Mouse (Mus musculus): Measurements from ENCODE around the gene Pde4b. TPM values are rescaled to one million over a fixed set of nuclear protein-coding genes. Genes with fewer than 3 reads are reported as not detected.

The Pde4b gene
- polyA plus RNA-seq, 1 experiment from 2014 or later = 7.7 TPM

DNA sequence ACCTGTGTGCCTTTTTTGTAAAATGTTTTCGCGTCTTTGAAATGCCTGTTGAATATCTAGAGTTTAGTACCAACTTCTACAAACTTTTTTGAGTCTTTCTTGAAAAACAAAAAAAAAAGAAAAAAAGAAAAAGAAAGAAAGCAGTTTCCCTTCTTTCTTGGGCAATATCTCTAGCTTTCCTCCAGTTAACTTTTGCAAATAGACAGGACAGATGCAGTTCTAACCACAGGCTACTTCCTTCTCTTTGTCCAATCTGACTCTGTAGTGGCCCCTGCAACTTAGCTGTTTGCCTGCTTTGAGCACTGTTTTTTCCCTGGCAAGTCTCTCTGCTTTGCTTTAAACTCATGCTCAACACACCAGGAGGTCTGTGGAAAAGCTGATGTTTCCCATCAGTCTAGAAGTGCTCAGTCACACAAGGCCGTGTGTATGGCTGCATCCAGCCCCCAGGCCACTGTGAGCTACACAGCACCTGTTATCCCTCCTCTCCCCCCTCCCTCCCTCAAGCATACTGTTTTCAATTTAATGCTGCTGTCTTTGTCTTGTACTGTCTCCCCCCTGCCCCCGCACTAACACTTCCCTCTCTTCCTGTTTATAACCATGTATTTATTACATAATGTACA is 518.5 kb downstream of the Pde4b start:
- no peak overlapping the region for H3K4me3 ChIP-seq (ENCODE audit: low read depth, low read length)
- no peak for DNase-seq (ENCODE audit: low spot score)

GRCm38 (mm10) chr4:102606825-102607224 is 519.5 kb downstream of the Pde4b start:
- WGBS = 92% methylated on average over 8 of the region's 8 CpGs
- Histone ChIP-seq H3K27me3 (ENCODE audit: control insufficient read depth, insufficient read depth, low read length) (no peaks in the 10 kb centered on the region), H3K4me1 (replicated peaks; ENCODE audit: control insufficient read depth, insufficient read depth, low read length) (no peaks in the 10 kb centered on the region), H3K9me3 (ENCODE audit: control insufficient read depth, low read length) (no peaks in the 10 kb centered on the region), H3K36me3 (ENCODE audit: control insufficient read depth, insufficient read depth, low read length) (no peaks in the 10 kb centered on the region), H3K27ac (ENCODE audit: low read depth, low read length) (no peak overlapping the region), H3K9ac (ENCODE audit: low read length) (no peak overlapping the region), H3K4me3 (ENCODE audit: low read depth, low read length) (no peak overlapping the region), H3K4me2 (ENCODE audit: low read depth, low read length, severe bottlenecking) (no peak overlapping the region)
- no peak for ATAC-seq (replicated peaks; ENCODE audit: low FRiP score)
- DNase-seq (ENCODE audit: low spot score) = no peak

More for the DNA sequence above, 518.5 kb downstream of the Pde4b start:
- Histone ChIP-seq H3K9me3 (ENCODE audit: control insufficient read depth, low read length) (no peaks in the 10 kb centered on the region), H3K4me2 (ENCODE audit: low read depth, low read length, severe bottlenecking) (no peak overlapping the region), H3K27ac (ENCODE audit: low read depth, low read length) (no peak overlapping the region), H3K36me3 (ENCODE audit: control insufficient read depth, insufficient read depth, low read length) (no peaks in the 10 kb centered on the region), H3K4me1 (replicated peaks; ENCODE audit: control insufficient read depth, insufficient read depth, low read length) (no peaks in the 10 kb centered on the region), H3K27me3 (ENCODE audit: control insufficient read depth, insufficient read depth, low read length) (no peaks in the 10 kb centered on the region), H3K9ac (ENCODE audit: low read length) (no peak overlapping the region)
- WGBS = 79% methylated on average over 4 of the region's 4 CpGs
- no peak for ATAC-seq (replicated peaks; ENCODE audit: low FRiP score)

- no peak overlapping the region for H3K4me3 ChIP-seq (ENCODE audit: low read depth, low read length)
- WGBS = 93% methylated on average over 7 of the region's 7 CpGs
- no peak for ATAC-seq (replicated peaks; ENCODE audit: low FRiP score)
Observed at GRCm38 (mm10) chr4:102607744-102608416, 520.5 kb downstream of the Pde4b start.

GRCm38 (mm10) chr4:102612596-102612995 is 525.3 kb downstream of the Pde4b start:
- no peak for DNase-seq (ENCODE audit: low spot score)
- H3K36me3 ChIP-seq (ENCODE audit: control insufficient read depth, insufficient read depth, low read length) = no peaks in the 10 kb centered on the region
- WGBS = 88% methylated on average over 4 of the region's 4 CpGs
- no peaks in the 10 kb centered on the region for H3K4me1 ChIP-seq (replicated peaks; ENCODE audit: control insufficient read depth, insufficient read depth, low read length)
- no peak overlapping the region for H3K4me3 ChIP-seq (ENCODE audit: low read depth, low read length)
- H3K4me2 ChIP-seq (ENCODE audit: low read depth, low read length, severe bottlenecking) = no peak overlapping the region
- H3K27me3 ChIP-seq (ENCODE audit: control insufficient read depth, insufficient read depth, low read length) = no peaks in the 10 kb centered on the region
- H3K9me3 ChIP-seq (ENCODE audit: control insufficient read depth, low read length) = no peaks in the 10 kb centered on the region
- no peak for ATAC-seq (replicated peaks; ENCODE audit: low FRiP score)
- no peak overlapping the region for H3K27ac ChIP-seq (ENCODE audit: low read depth, low read length)
- H3K9ac ChIP-seq (ENCODE audit: low read length) = no peak overlapping the region

More at GRCm38 (mm10) chr4:102607744-102608416, 520.5 kb downstream of the Pde4b start:
- Histone ChIP-seq H3K4me1 (replicated peaks; ENCODE audit: control insufficient read depth, insufficient read depth, low read length) (no peaks in the 10 kb centered on the region), H3K9me3 (ENCODE audit: control insufficient read depth, low read length) (no peaks in the 10 kb centered on the region), H3K9ac (ENCODE audit: low read length) (no peak overlapping the region), H3K4me2 (ENCODE audit: low read depth, low read length, severe bottlenecking) (no peak overlapping the region), H3K27me3 (ENCODE audit: control insufficient read depth, insufficient read depth, low read length) (no peaks in the 10 kb centered on the region), H3K27ac (ENCODE audit: low read depth, low read length) (no peak overlapping the region), H3K36me3 (ENCODE audit: control insufficient read depth, insufficient read depth, low read length) (no peaks in the 10 kb centered on the region)
- DNase-seq (ENCODE audit: low spot score) = no peak

DNA sequence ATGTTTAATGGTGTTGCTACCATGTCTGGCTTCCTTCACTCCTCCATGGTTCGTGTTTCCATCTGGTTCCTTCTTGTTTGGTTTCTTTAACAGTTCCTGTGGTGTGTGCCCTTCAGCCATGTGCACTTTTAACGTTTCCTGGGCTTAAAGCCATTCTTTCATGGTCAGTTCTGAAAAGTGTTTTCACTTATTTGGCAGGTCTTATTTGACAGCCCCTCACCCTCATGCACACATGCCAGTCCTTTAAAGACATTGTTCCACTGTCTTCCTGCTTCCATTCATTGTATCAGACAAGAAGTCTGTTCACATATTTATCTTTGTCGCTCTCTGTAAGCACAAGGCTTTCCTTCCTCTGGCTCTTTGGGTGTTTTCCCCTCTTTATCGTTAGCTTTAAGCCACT is 530.4 kb downstream of the Pde4b start:
- Histone ChIP-seq H3K36me3 (ENCODE audit: control insufficient read depth, insufficient read depth, low read length) (no peaks in the 10 kb centered on the region), H3K9me3 (ENCODE audit: control insufficient read depth, low read length) (no peaks in the 10 kb centered on the region), H3K4me2 (ENCODE audit: low read depth, low read length, severe bottlenecking) (no peak overlapping the region), H3K27me3 (ENCODE audit: control insufficient read depth, insufficient read depth, low read length) (no peaks in the 10 kb centered on the region), H3K9ac (ENCODE audit: low read length) (no peak overlapping the region), H3K4me3 (ENCODE audit: low read depth, low read length) (no peak overlapping the region), H3K4me1 (replicated peaks; ENCODE audit: control insufficient read depth, insufficient read depth, low read length) (no peaks in the 10 kb centered on the region), H3K27ac (ENCODE audit: low read depth, low read length) (no peak overlapping the region)
- no peak for ATAC-seq (replicated peaks; ENCODE audit: low FRiP score)
- DNase-seq (ENCODE audit: low spot score) = no peak
- 68% methylated on average over 4 of the region's 4 CpGs for WGBS

GRCm38 (mm10) chr4:102618609-102619008 is 531.3 kb downstream of the Pde4b start:
- H3K4me2 ChIP-seq (ENCODE audit: low read depth, low read length, severe bottlenecking) = no peak overlapping the region
- ATAC-seq (replicated peaks; ENCODE audit: low FRiP score) (no peak), DNase-seq (ENCODE audit: low spot score) (no peak)
- no peak overlapping the region for H3K9ac ChIP-seq (ENCODE audit: low read length)
- no peaks in the 10 kb centered on the region for H3K4me1 ChIP-seq (replicated peaks; ENCODE audit: control insufficient read depth, insufficient read depth, low read length)
- H3K4me3 ChIP-seq (ENCODE audit: low read depth, low read length) = no peak overlapping the region
- 90% methylated on average over 3 of the region's 3 CpGs for WGBS
- H3K36me3 ChIP-seq (ENCODE audit: control insufficient read depth, insufficient read depth, low read length) = no peaks in the 10 kb centered on the region
- H3K27me3 ChIP-seq (ENCODE audit: control insufficient read depth, insufficient read depth, low read length) = no peaks in the 10 kb centered on the region
- no peak overlapping the region for H3K27ac ChIP-seq (ENCODE audit: low read depth, low read length)
- no peaks in the 10 kb centered on the region for H3K9me3 ChIP-seq (ENCODE audit: control insufficient read depth, low read length)

DNA sequence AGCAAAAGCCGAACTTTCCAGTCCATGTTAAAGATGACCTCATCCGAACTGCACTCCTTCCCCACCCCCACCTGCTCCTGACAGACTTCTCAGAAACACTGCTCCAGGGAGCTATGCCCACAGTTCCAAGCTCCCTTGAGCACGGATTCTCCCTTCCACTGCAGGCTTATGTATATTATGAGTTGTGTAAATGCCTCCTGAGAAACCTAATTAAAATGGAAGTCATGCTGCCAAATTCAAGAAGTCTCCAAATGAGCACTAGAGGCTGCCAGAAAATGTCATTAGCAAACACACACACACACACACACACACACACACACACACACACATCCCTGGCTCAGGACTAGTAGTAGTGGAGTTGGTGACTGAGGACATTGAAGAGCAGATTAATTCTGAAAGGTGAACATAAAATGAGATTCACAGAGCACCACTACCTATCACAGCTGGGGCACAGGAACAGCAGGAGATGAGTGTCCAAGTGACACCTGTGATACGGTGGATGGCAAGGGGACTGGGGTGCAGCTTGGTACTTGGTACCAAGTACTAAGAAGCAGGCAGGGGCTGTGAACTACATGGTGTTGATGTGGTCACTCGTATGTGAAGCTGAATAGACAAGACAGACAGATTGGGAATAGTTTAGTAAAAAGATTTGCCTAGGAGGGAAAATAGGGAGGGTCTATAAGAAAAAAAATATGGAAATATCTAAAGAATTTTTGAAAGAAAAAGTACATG is 533.0 kb downstream of the Pde4b start:
- DNase-seq (ENCODE audit: low spot score) = no peak
- H3K36me3 ChIP-seq (ENCODE audit: control insufficient read depth, insufficient read depth, low read length) = no peaks in the 10 kb centered on the region
- 69% methylated on average over 5 of the region's 5 CpGs for WGBS
- H3K4me1 ChIP-seq (replicated peaks; ENCODE audit: control insufficient read depth, insufficient read depth, low read length) = no peaks in the 10 kb centered on the region
- H3K4me2 ChIP-seq (ENCODE audit: low read depth, low read length, severe bottlenecking) = no peak overlapping the region
- H3K27me3 ChIP-seq (ENCODE audit: control insufficient read depth, insufficient read depth, low read length) = no peaks in the 10 kb centered on the region
- H3K9ac ChIP-seq (ENCODE audit: low read length) = no peak overlapping the region
- no peak for ATAC-seq (replicated peaks; ENCODE audit: low FRiP score)
- no peak overlapping the region for H3K4me3 ChIP-seq (ENCODE audit: low read depth, low read length)
- H3K27ac ChIP-seq (ENCODE audit: low read depth, low read length) = no peak overlapping the region
- no peaks in the 10 kb centered on the region for H3K9me3 ChIP-seq (ENCODE audit: control insufficient read depth, low read length)

GRCm38 (mm10) chr4:102621120-102621519 is 533.8 kb downstream of the Pde4b start:
- 89% methylated on average over 2 of the region's 2 CpGs for WGBS
- no peak for ATAC-seq (replicated peaks; ENCODE audit: low FRiP score)
- H3K27ac ChIP-seq (ENCODE audit: low read depth, low read length) = no peak overlapping the region
- no peak overlapping the region for H3K4me2 ChIP-seq (ENCODE audit: low read depth, low read length, severe bottlenecking)
- H3K4me1 ChIP-seq (replicated peaks; ENCODE audit: control insufficient read depth, insufficient read depth, low read length) = no peaks in the 10 kb centered on the region
- no peak overlapping the region for H3K9ac ChIP-seq (ENCODE audit: low read length)
- H3K36me3 ChIP-seq (ENCODE audit: control insufficient read depth, insufficient read depth, low read length) = no peaks in the 10 kb centered on the region
- H3K9me3 ChIP-seq (ENCODE audit: control insufficient read depth, low read length) = no peaks in the 10 kb centered on the region
- no peak overlapping the region for H3K4me3 ChIP-seq (ENCODE audit: low read depth, low read length)
- no peaks in the 10 kb centered on the region for H3K27me3 ChIP-seq (ENCODE audit: control insufficient read depth, insufficient read depth, low read length)
- DNase-seq (ENCODE audit: low spot score) = no peak
